Mouse (Mus musculus) cerebellum, adult 2 months (tissue): Measurements from ENCODE around the gene Cfap54.

Experiments used
- CTCF ChIP-seq: fragments of 200-500 bp; IDR thresholded peaks from 2 replicates; pipeline ENCODE4 v1.5.1; 2011; ENCODE audit warnings: low read depth, mild to moderate bottlenecking, control low read depth, low read length, moderate library complexity, borderline replicate concordance; ENCODE audit not compliant: insufficient read depth
- POLR2A ChIP-seq: fragments of 200-500 bp; IDR thresholded peaks from 2 replicates; pipeline ENCODE4 v1.6.1; 2011; ENCODE audit warnings: low read length, control low read depth, borderline replicate concordance; ENCODE audit not compliant: insufficient read depth

DNA sequence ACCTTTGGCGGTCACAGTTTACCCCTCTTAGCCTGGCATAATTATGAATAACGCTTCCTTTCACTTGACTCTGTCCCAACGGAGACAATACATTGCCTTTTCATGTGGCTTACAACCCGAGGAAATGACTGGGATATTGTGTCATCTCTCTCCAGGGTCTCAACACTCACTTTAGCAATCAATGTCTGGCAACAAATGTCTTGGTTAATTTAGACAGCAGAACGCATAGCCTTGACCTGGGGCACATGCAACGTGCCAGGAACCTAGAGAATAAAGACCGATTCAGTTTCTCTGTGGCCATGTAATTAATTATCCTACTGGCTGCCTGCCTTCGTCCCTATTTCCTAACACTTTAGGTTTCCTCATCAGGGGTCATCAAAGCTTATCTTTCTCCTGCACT is 30.0 kb upstream of the Cfap54 start:
- TF ChIP-seq POLR2A (no peak), CTCF (no peak)
